Mouse (Mus musculus) cerebellum, adult 18-20 months (tissue): ENCODE results near the gene Guca1a.

ENCODE experiments used
- DNase-seq, 2 experiments: peaks; one replicate each; pipeline ENCODE4 v3.0.0; 2021

The Guca1a gene

DNA sequence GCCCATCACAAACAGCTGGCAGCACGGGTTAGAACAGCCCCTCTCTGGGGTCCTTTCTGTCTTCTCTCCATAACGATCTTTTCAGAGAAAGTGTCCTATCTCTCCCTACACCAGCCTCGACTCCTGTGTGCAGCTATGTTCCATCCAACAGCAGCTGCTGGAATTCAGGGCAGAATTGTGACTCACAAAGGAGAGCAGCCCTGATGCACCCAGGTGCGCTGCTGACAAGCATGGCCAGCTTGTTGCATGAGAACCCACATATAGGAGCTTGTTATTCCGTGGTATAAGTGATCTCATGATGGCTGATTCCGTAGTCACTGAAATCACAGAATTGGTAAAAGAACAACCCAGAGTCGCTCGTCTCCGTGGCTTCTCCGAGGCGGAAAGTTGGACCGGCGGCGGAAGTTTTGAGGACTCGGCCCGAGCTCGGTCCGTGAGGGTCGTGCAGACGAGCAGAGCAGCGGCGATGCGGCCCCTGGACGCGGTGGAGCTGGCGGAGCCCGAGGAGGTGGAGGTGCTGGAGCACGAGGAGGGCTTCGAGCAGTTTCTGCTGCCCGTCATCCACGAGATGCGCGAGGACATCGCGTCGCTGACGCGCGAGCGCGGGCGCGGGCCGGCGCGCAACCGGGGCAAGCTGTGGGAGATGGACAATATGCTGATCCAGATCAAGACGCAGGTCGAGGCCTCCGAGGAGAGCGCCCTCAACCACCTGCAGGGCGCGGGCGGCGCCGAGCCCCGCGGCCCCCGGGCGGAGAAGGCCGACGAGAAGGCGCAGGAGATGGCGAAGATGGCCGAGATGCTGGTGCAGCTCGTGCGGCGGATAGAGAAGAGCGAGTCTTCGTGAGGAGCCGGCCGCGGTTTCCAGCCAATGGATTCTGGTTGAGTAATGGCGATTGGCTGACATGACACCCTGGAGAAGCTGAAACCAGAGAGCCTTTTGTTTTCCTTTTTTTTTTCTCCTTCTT lies 9.8 kb upstream of the Guca1a start:
- DNase-seq = peak; percentile 8 to 43

DNA sequence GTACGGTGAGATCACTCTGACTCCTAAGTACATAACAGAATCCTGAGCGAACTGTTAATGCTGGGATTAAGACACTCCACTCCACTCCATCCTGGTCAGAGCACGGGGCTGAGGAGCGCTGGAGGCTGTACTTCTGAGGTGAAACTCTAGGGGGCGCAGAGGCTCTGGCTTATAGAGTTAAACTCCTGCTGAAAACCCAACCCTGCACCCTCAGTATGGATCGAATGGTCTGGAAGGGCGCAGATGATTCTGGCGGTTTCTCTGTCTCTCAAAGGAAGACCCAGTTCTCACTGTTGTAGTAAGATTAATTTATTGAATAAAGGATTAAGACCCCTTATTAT lies 8.1 kb upstream of the Guca1a start:
- DNase-seq = peak; percentile 53 to 62

GRCm38 (mm10) chr17:47407717-47408557 lies 7.6 kb upstream of the Guca1a start:
- no peak for DNase-seq

DNA sequence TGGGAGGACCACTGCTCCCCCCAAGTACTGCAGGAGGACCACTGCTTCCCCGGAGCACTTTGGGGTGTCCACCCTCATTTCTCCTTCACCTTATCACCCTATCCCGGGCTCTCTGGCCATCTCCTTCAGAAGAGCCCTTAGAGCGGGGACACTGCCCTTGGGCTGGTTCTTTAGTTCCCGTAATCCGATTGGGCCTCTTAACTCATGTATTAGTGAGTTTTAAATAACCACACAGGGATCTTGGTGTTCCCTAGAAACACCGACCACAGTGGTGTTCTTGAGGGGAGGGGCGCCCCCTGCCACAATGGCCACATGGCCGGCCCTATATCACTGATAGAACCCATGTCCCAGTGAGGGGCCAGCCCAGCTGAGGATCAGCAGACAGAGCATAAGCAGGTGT lies 1.3 kb downstream of the Guca1a start:
- DNase-seq = no peak

DNA sequence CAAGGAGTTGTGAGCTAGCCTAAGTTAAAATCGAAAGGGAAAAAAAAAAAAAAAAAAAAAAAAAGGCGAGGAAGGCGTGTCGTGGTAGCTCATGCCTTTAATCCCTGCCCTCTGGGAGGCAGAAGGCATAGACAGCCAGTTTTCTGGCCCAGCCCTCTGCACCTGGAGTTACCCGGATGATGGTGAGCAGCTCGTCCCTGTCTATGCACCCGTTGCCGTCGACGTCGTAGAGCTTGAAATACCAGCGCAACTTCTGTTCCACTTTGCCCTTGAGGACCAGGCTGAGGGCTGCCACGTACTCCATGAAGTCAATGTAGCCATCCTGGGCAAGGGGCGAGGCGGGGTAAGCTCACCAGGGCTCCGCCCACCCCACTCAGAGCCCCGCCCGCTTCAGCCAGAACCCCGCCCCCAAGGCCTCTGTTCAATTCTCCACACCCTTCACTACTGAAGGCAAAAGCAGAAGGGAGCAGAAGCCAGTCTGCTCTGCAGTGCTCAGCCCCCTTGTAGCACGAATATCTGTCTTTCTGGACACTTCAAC lies 4.9 kb downstream of the Guca1a start:
- DNase-seq = no peak

DNA sequence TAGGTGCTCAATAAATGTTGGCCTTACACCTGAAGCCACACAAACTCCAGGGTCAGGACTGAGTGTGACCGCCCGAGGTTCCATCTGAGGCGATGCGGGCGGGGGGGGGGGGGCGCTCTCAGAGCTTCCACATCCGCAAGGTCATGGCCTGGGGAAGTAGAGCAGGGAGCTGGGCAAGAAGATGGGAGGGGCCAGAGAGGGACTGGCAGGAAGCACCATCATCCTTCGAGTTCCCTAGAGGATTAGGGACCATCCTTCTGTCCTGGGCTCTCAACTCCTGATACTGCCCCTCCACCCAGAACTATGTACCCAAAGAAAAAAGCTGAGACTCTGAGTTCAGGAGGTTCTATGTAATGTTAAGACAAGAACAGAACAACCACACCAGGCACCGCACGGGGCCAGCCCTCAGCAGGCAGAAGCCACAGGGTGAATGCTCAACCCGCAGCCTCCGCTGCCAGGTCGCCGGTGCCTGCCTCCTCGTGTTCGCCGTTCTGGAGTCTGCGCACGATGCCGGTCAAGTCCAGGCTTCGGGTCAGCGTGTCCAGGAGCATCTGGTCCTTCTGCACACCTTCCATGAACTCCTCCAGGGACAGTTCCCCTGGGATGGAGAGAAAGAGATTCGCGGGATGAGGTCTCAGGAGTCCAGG lies 6.0 kb downstream of the Guca1a start:
- DNase-seq = no peak

GRCm38 (mm10) chr17:47386649-47387048 lies 13.7 kb downstream of the Guca1a start:
- DNase-seq = peak in 1 of 2 experiments; percentile 25

DNA sequence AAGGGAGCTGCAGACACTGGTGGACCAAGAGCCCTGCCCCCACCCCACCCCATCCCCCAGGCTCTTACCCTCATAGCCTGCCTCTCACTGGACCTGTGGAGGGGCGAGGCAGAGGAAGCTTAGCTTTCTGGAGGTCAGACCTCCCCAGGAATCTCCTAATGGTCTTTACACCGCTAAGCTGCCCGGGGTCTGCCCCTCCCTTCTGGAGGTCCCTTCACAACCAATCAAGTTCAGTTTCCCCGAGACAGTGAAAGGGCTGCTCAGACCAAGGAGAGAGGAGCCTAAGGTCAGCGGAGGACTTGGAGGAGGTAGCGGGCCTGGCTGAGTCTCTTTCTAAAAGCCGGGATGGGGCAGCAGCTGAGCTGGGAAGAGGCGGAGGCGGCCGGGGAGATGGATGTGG lies 15.2 kb downstream of the Guca1a start, which contains the start of gene Guca1b:
Gene Guca1b, plus strand, starts transcription at position 249 of the 400 bp plus-strand sequence.
- no peak for DNase-seq

GRCm38 (mm10) chr17:47384064-47384463 lies 16.3 kb downstream of the Guca1a start:
- DNase-seq = no peak

DNA sequence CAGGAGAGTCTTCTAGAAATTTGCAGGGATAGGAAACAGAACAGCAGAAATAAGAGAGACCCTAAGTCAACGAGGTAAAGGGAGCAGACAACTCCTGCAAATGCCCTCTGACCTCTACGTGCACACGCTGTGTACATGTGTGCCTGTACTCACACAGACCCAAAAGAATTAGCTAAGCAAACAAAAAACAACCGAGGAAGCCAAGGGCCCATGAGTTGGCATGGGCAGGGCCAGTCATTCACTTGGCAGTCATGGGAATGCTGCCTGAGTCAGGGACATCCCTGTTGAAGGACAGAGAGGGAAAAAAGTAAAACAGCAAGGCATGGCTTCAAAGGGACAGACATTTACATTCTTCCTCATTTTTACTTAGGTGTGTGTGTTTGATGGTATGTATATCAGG lies 17.1 kb downstream of the Guca1a start:
- no peak for DNase-seq

- DNase-seq = no peak
These were observed 18.5 kb downstream of the Guca1a start for GRCm38 (mm10) chr17:47381917-47382316.

- no peak for DNase-seq
These were observed 22.3 kb downstream of the Guca1a start for GRCm38 (mm10) chr17:47378133-47378532.

DNA sequence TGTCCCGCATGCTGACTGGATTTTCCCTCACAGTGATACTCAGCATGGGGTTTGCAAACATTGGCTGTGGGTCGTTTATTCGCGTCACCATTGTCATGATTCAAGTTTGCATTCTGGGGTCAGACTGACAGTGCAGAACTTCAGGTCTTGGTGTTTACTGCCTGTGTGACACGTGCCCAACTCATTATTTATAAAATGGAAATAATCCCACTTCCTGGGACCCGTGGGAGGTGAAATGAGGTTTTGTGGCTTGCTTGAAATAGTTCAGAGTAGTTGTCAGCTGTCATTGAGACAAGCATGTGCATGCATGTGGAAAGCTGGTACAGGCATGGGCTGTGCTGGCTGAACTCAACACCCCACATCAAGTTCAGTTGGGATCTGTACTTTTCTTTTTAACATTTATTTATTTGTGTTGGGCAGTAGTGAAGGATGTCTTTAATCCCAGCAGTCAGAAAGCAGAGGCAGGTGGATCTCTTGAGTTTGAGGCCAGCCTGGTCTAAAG lies 23.6 kb downstream of the Guca1a start:
- DNase-seq = no peak

GRCm38 (mm10) chr17:47373991-47374390 lies 26.4 kb downstream of the Guca1a start:
- DNase-seq = no peak

GRCm38 (mm10) chr17:47371451-47371850 lies 28.9 kb downstream of the Guca1a start:
- peak; percentile 54 to 65 for DNase-seq

DNA sequence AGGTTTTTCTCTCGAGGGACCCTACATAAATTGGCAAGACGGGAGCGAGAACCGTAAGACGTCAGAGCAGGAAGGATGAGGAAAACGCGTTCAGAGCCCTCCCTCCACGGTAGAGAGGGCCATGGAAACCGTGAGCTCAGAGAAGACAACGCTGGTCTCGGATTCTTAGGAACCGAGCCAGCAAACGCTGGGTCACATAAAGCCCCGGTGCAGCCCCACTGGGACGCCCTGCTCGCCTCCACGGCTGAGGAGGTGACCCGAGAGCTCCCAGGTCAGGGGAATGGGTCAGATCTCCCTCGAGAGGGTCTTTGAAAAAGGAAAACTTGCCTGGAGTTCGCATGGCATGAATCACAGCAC lies 31.3 kb downstream of the Guca1a start:
- DNase-seq = peak in 1 of 2 experiments; percentile 25

- peak; percentile 88 to 89 for DNase-seq
These were observed 31.8 kb downstream of the Guca1a start, which contains the start of gene Mrps10 for GRCm38 (mm10) chr17:47368401-47369086. TSS of gene Mrps10 (plus strand) at chr17:47368887.

- no peak for DNase-seq
These were observed 39.0 kb downstream of the Guca1a start for GRCm38 (mm10) chr17:47361343-47361742.

GRCm38 (mm10) chr17:47359964-47360363 lies 40.4 kb downstream of the Guca1a start:
- DNase-seq = peak; percentile 20 to 22

GRCm38 (mm10) chr17:47349721-47350319 lies 50.6 kb downstream of the Guca1a start:
- no peak for DNase-seq
